Mouse (Mus musculus): ENCODE data around the gene Guca2b. TPM values are rescaled to one million over a fixed set of nuclear protein-coding genes. Genes with fewer than 3 reads are reported as not detected.

The Guca2b gene
- polyA plus RNA-seq (2012; rRNA removed), result 420 and 2,057 TPM in 2 replicates

DNA sequence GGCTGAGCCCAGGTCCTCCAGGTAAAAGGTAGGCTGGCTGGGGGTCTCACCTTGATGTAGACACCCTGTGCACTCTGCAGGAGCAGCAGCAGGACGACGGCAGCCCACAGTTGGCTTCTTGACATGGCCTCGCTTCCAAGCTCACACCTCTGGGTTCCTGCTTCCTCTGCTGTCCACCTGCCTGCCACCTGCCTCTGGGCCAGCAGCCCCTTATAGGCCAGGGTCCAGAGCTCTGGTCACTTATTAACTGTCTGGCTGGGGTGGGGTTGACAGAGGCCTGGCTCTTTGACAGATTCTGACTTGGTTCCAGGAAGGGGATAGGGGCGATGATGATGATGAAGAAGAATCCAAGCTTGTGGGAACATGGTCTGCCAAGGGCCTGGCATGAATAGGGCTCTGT, at the start of gene Guca2b:
TSS of gene Guca2b (minus strand) at position 224 of the 400 bp plus-strand sequence.
- Histone ChIP-seq H3K27ac (ENCODE audit: insufficient read depth, low read depth, low read length) (peak within 1 kb of the TSS; percentile 98), H3K36me3 (ENCODE audit: control insufficient read depth, insufficient read depth, low read length) (peaks cover 14% of the 10 kb centered on the region), H3K4me3 (ENCODE audit: low read depth, low read length) (peak within 1 kb of the TSS; percentile 71), H3K4me1 (ENCODE audit: control insufficient read depth, insufficient read depth, insufficient read length, low read length) (peaks cover 17% of the 10 kb centered on the region; the same call in 1 of the 2 replicates), H3K27me3 (ENCODE audit: control insufficient read depth, insufficient read depth, low read length) (no peaks in the 10 kb centered on the region)
- TF ChIP-seq CTCF (IDR thresholded peaks at IDR 0.05; ENCODE audit: extremely low read depth, insufficient read length, insufficient replicate concordance, low read depth, low read length), result no peak
- TF ChIP-seq POLR2A (IDR thresholded peaks at IDR 0.05; ENCODE audit: low read depth, low read length), result peak; percentile 63
- 36% methylated on average over 4 of the region's 4 CpGs for WGBS

DNA sequence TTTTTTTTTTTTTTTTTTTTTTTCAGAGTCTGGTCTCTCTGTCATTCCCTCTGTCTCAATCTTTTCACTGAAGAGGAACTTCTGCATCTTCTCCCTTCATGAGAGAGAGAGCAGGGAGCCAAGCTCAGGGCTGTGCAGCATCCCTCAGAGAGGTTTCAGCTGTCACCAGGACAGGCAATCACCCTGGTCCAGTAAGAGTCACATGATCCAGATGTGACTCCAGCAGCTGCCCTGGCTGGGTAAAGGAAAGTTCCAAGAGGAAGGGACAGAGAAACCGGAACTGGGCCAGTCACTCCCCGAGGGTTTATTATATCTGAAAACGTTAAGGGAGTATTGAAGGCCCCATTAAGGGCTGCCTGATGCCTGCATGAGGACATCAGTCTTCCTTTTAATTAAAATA, 49.0 kb upstream of the Guca2b start:
- Histone ChIP-seq H3K27me3 (ENCODE audit: control insufficient read depth, insufficient read depth, low read length) (no peaks in the 10 kb centered on the region), H3K36me3 (ENCODE audit: control insufficient read depth, insufficient read depth, low read length) (no peaks in the 10 kb centered on the region), H3K4me3 (ENCODE audit: low read depth, low read length) (no peak overlapping the region), H3K27ac (ENCODE audit: insufficient read depth, low read depth, low read length) (no peak overlapping the region), H3K4me1 (ENCODE audit: control insufficient read depth, insufficient read depth, insufficient read length, low read length) (no peaks in the 10 kb centered on the region)
- TF ChIP-seq CTCF (IDR thresholded peaks at IDR 0.05; ENCODE audit: extremely low read depth, insufficient read length, insufficient replicate concordance, low read depth, low read length) (no peak), POLR2A (IDR thresholded peaks at IDR 0.05; ENCODE audit: low read depth, low read length) (no peak)
- WGBS, result 26% methylated on average over 3 of the region's 3 CpGs

DNA sequence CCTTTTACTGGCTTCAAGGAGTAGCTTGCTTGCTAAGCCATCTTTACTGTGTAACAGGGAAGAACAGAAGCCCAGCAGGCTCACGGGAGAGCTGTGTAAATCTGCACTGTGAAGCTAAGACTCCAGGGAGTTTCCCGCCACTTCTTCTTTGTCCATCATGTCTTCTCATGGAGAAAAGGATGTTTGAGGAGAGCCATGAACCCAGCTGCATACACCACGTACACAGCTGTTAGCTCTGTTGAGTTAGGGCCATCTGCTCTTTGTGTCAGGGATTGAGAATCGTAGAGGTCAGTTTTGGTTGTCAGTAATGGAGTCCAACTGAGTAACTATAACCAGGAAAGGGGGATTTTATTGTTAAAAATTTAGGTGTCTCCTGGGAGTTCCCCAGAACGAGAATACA, 48.6 kb upstream of the Guca2b start:
- TF ChIP-seq CTCF (IDR thresholded peaks at IDR 0.05; ENCODE audit: extremely low read depth, insufficient read length, insufficient replicate concordance, low read depth, low read length), result no peak
- no peak for TF ChIP-seq POLR2A (IDR thresholded peaks at IDR 0.05; ENCODE audit: low read depth, low read length)
- WGBS, result 70% methylated on average over 5 of the region's 5 CpGs
- H3K27me3 ChIP-seq (ENCODE audit: control insufficient read depth, insufficient read depth, low read length), result no peaks in the 10 kb centered on the region

DNA sequence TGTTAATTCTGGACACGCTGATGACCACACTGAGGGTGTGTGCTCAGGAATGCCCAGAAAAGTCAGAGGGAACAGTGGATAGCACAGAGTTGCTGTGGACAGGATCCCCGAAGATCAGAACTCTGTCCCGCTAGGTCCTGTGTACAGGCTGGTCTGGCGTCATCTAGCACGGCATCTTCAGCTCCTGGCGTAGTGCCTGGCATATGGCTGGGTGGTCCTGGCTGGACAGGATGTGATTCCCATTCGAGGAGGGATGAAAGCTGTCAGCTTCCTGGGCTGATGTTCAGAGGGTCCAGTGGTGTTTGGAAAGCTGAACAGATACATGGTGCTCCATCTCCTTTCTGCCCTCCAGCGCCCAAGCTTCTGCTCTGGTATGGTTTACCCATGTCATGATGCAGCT, 45.2 kb upstream of the Guca2b start:
- TF ChIP-seq CTCF (IDR thresholded peaks at IDR 0.05; ENCODE audit: extremely low read depth, insufficient read length, insufficient replicate concordance, low read depth, low read length) (no peak), POLR2A (IDR thresholded peaks at IDR 0.05; ENCODE audit: low read depth, low read length) (no peak)
- H3K27me3 ChIP-seq (ENCODE audit: control insufficient read depth, insufficient read depth, low read length), result no peaks in the 10 kb centered on the region
- H3K27ac ChIP-seq (ENCODE audit: insufficient read depth, low read depth, low read length), result no peak overlapping the region
- no peaks in the 10 kb centered on the region for H3K36me3 ChIP-seq (ENCODE audit: control insufficient read depth, insufficient read depth, low read length)
- no peaks in the 10 kb centered on the region for H3K4me1 ChIP-seq (ENCODE audit: control insufficient read depth, insufficient read depth, insufficient read length, low read length)
- H3K4me3 ChIP-seq (ENCODE audit: low read depth, low read length), result no peak overlapping the region
- WGBS, result 73% methylated on average over 8 of the region's 8 CpGs

More for the DNA sequence above, 48.6 kb upstream of the Guca2b start:
- H3K27ac ChIP-seq (ENCODE audit: insufficient read depth, low read depth, low read length), result no peak overlapping the region
- no peaks in the 10 kb centered on the region for H3K4me1 ChIP-seq (ENCODE audit: control insufficient read depth, insufficient read depth, insufficient read length, low read length)
- no peak overlapping the region for H3K4me3 ChIP-seq (ENCODE audit: low read depth, low read length)
- no peaks in the 10 kb centered on the region for H3K36me3 ChIP-seq (ENCODE audit: control insufficient read depth, insufficient read depth, low read length)

DNA sequence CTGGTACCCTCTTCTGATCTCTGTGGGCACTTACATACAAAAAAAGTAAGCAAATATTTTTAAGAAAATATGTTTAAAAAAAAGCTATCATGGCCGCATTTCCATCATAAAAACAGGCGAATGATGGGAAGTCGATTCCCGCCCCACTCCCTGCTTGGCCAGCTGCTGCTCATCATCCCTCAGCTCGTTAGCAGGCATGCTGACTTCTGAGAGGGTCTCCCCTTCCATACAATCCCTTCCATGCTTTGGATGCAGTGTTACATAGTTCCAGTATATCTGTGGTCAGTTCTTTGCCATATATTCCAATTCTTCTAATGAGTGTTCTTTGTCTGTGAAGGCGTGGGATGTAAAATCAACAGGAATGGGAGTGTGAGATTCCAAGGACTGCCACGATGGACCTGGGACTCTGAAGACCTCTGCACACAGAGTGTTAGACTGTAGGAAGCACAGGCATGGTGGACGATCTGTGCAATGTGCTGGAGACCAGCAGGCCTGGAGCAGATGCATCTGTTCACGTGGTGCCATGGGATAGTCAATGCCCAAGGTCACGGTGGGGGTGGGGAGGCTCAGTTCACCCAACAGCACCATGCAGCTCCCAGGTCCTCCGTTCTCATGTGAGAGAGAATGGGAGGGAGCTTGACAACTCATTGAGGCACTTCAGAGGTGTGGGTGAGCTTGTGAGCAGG, 42.7 kb upstream of the Guca2b start:
- WGBS, result 86% methylated on average over 11 of the region's 11 CpGs
- H3K4me3 ChIP-seq (ENCODE audit: low read depth, low read length), result no peak overlapping the region
- no peaks in the 10 kb centered on the region for H3K4me1 ChIP-seq (ENCODE audit: control insufficient read depth, insufficient read depth, insufficient read length, low read length)
- H3K36me3 ChIP-seq (ENCODE audit: control insufficient read depth, insufficient read depth, low read length), result no peaks in the 10 kb centered on the region
- H3K27ac ChIP-seq (ENCODE audit: insufficient read depth, low read depth, low read length), result no peak overlapping the region
- H3K27me3 ChIP-seq (ENCODE audit: control insufficient read depth, insufficient read depth, low read length), result no peaks in the 10 kb centered on the region
- TF ChIP-seq POLR2A (IDR thresholded peaks at IDR 0.05; ENCODE audit: low read depth, low read length) (no peak), CTCF (IDR thresholded peaks at IDR 0.05; ENCODE audit: extremely low read depth, insufficient read length, insufficient replicate concordance, low read depth, low read length) (no peak)

DNA sequence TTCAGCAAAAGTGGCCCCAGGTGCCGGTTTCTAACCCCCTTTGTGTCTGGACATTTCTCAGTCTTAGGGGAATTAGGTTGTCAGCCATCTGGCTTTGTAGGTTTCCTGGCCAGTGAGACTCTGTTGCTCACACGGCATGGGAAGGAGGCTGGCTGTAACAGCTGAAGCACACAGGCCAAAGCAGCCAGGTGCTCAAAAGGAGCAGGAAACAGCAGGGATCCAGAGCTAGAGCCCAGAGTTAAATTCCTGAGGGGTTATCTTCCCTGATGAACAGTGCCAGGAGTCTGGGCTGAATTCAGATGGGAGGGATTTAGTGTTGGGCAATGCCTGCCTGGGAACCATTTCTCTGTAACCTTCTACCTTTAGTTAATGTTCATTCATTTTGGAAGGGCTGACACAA, 39.6 kb upstream of the Guca2b start:
- Histone ChIP-seq H3K4me1 (ENCODE audit: control insufficient read depth, insufficient read depth, insufficient read length, low read length) (no peaks in the 10 kb centered on the region), H3K36me3 (ENCODE audit: control insufficient read depth, insufficient read depth, low read length) (no peaks in the 10 kb centered on the region), H3K27me3 (ENCODE audit: control insufficient read depth, insufficient read depth, low read length) (no peaks in the 10 kb centered on the region), H3K27ac (ENCODE audit: insufficient read depth, low read depth, low read length) (no peak overlapping the region), H3K4me3 (ENCODE audit: low read depth, low read length) (no peak overlapping the region)
- WGBS, result 47% methylated on average over 2 of the region's 2 CpGs
- no peak for TF ChIP-seq CTCF (IDR thresholded peaks at IDR 0.05; ENCODE audit: extremely low read depth, insufficient read length, insufficient replicate concordance, low read depth, low read length)
- no peak for TF ChIP-seq POLR2A (IDR thresholded peaks at IDR 0.05; ENCODE audit: low read depth, low read length)

DNA sequence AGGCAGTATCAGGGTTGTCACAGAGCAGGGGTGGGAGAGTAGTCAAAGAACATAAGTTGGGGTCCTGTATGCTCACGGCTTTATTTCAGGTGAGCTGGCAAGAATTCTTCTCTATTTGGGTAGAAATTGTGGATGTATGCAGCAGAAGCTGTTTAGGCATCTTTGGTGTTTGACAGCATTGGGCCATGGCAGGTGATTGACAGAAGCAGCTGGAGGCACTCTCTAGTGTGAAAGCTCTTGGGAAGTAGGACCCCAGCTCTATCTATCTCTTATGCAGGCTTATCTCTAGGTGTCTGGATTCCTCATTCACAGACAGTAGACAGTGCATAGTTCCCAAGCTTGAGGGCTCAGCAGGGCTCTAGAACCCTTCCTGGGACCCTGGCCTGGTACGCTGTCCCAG, 27.0 kb upstream of the Guca2b start:
- Histone ChIP-seq H3K36me3 (ENCODE audit: control insufficient read depth, insufficient read depth, low read length) (no peaks in the 10 kb centered on the region), H3K27ac (ENCODE audit: insufficient read depth, low read depth, low read length) (no peak overlapping the region), H3K4me1 (ENCODE audit: control insufficient read depth, insufficient read depth, insufficient read length, low read length) (no peaks in the 10 kb centered on the region), H3K27me3 (ENCODE audit: control insufficient read depth, insufficient read depth, low read length) (no peaks in the 10 kb centered on the region), H3K4me3 (ENCODE audit: low read depth, low read length) (no peak overlapping the region)
- TF ChIP-seq CTCF (IDR thresholded peaks at IDR 0.05; ENCODE audit: extremely low read depth, insufficient read length, insufficient replicate concordance, low read depth, low read length) (no peak), POLR2A (IDR thresholded peaks at IDR 0.05; ENCODE audit: low read depth, low read length) (no peak)
- WGBS, result 91% methylated on average over 2 of the region's 2 CpGs
